Mouse (Mus musculus) small intestine, adult 2 months (tissue): Measurements from ENCODE around the gene Btbd35f6.
"Not testable (repeated sequence)": the region's sequence is repeated elsewhere in the genome, so short reads cannot be mapped to it uniquely, and the experiment has no call there.

ENCODE experiments used
- CTCF ChIP-seq: fragments of 200-500 bp; IDR thresholded peaks from 2 replicates; pipeline ENCODE4 v1.5.1; 2012; ENCODE audit warnings: low read depth, mild to moderate bottlenecking, control low read depth, inconsistent platforms, low read length, moderate library complexity, mixed read lengths; ENCODE audit not compliant: insufficient replicate concordance, insufficient read length; ENCODE audit errors: extremely low read depth
- POLR2A ChIP-seq: fragments of 200-500 bp; IDR thresholded peaks from 2 replicates; pipeline ENCODE4 v1.6.1; 2012; ENCODE audit warnings: low read depth, mild to moderate bottlenecking, control low read depth, inconsistent platforms, low read length, moderate library complexity

GRCm38 (mm10) chrX:33956440-33956839 lies at the start of gene Btbd35f6:
- TF ChIP-seq POLR2A, CTCF: not testable (repeated sequence)
